Mouse (Mus musculus): Measurements from ENCODE around the gene Zcchc24.
"Not testable (repeated sequence)": the region's sequence is repeated elsewhere in the genome, so short reads cannot be mapped to it uniquely, and the experiment has no call there.

The Zcchc24 gene

GRCm38 (mm10) chr14:25768915-25769625, at the start of gene Zcchc24:
Zcchc24 (minus strand) TSS chr14:25769039.
- DNase-seq (ENCODE audit: inconsistent ontology term): peak; percentile 98

GRCm38 (mm10) chr14:25816416-25816815, 47.6 kb upstream of the Zcchc24 start:
- DNase-seq (ENCODE audit: inconsistent ontology term): peak; percentile 43

DNA sequence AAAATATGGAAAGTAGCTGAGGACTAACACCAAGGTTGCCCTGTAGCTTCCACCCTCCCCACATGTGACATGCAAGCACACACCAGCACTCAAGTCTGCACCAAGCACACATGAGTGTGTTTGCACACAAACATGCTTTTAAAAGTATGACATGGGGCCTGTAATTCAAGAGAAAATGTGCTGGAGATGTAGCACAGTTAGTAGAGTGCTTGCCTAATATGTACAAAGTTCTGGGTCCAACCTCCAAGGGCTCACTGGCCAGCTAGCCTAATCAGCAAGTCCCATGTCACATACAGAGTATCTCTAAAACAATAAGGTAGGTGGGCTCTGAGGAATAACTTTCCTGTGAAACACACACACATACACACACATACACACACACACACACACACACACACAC, 45.3 kb upstream of the Zcchc24 start:
- no peak for DNase-seq (ENCODE audit: inconsistent ontology term)

- not testable (repeated sequence) for DNase-seq (ENCODE audit: inconsistent ontology term)
Measured at GRCm38 (mm10) chr14:25811026-25811425, 42.2 kb upstream of the Zcchc24 start.

GRCm38 (mm10) chr14:25806561-25806960, 37.7 kb upstream of the Zcchc24 start:
- no peak for DNase-seq (ENCODE audit: inconsistent ontology term)

DNA sequence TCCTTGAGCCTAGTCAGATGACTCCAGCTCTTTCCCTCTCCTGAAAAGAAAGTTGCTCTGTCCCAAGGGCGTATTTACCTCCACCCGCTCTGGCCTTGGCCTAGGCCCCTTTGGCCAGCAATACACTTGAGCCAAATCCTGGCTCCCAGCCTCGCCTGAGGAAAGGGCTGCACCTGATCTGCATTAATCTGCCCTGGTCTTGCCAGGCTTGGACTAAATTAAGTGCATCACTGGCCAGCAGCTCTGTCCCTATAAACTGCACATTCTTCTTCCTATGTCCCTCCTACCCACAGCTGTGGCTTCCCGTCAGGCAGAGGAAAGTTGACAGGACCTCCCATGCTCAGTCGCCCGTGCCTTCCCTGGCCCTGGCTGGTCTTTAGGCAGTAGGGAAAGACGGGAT, 37.0 kb upstream of the Zcchc24 start:
- peak; percentile 56 for DNase-seq (ENCODE audit: inconsistent ontology term)

GRCm38 (mm10) chr14:25803246-25803809, 34.5 kb upstream of the Zcchc24 start:
- DNase-seq (ENCODE audit: inconsistent ontology term): no peak

GRCm38 (mm10) chr14:25802511-25802910, 33.7 kb upstream of the Zcchc24 start:
- peak; percentile 40 for DNase-seq (ENCODE audit: inconsistent ontology term)

DNA sequence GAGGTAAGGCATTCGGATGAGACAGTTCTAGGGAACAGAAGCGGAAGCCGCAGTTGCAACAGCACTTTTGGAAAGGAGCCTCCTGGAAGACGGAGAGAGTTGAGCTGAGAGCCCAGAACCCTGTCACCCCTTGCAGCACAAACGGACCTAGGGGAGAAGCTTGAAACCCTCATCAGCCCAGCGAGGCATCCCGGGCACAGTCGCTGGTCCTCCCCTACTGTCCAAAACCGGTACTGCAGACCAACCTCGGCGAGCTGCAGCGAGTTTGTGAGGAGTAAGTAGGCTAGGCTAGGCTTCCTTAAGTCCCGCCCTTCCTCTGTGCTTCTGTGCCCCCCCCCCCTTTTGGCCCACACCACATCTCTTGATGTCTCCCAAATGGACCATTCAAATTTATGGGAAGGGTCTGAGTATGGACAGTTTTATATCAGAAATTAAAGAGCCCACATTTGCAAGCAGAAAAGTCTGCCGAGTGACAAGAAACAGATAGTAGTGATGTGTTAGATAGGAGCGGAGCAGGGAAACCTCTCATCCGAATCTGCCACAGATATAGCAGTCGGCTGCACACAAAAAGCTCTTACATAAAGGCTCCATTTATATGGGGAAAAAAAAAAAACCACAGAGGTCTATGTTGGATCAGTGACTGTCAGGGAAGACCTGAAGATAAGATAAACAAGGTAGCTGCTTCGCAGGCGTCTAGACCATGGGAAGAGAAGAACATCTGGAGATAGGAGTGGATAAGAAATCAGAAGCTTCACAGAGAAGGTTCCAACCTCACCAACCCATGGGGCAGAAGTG, 31.5 kb upstream of the Zcchc24 start:
- peak; percentile 83 for DNase-seq (ENCODE audit: inconsistent ontology term)

DNA sequence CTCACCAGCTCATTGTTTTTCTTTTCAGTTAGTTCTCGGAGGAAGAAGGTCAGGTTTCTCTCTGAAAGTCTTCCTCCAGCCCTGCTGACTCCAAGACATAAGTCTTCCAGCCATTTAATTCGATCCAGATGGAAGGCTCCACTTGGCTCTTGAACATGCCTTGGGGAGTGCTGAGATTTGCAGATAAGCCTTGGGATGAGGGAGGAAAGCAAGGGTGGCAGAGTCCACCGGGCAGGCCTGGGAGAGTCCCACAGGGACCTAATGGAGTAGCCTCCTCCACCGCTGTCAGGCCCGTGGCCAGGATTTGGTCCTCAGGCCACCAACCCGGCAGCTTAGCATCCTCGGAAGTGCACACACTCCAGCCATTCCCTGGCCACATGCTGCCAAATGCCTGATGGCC, 27.8 kb upstream of the Zcchc24 start:
- DNase-seq (ENCODE audit: inconsistent ontology term): no peak

GRCm38 (mm10) chr14:25795561-25796174, 26.8 kb upstream of the Zcchc24 start:
- DNase-seq (ENCODE audit: inconsistent ontology term): peak; percentile 73

DNA sequence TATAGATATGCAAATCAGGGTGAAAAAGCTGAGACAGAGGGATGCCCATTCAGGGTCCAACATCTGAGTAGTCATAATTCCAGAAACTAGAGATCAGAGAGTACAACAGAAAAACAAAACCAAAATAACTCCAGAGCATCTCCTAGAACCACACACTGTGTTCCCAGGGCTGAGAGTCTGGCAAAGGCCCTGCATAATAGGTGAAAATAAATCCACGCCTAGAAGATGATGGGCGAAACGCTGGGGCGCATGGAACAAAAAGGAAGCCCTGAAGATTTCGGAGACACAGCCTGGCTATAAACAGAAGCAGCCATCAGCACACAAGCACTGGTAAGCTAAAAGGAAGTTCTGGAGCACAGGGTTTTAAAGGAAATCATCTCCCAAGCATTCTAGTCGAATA, 26.2 kb upstream of the Zcchc24 start:
- no peak for DNase-seq (ENCODE audit: inconsistent ontology term)

GRCm38 (mm10) chr14:25794331-25794730, 25.5 kb upstream of the Zcchc24 start:
- no peak for DNase-seq (ENCODE audit: inconsistent ontology term)

DNA sequence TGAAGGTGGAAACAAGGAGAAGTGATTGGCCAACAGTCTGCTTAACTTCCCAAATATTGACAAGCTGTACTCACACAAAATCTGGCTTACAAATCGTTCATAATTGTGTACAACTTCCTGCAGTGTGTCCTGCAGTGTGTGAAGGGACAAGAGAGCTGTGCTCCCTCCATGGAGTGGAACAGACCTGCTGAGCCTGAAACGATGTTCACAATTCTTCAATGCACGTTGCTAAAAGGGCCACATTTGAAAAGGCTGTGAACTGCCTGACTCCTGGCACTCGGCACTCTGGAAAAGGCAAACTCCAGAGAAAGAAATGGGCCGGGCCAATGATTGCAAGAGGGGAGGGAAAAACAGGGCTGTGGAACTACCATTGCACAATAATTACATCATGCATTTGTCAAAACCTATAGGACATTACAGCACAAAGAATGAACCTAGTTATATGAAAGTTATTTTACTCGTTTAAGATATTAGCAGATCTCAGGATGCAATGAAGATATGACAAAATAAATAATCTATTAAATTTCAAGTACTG, 22.0 kb upstream of the Zcchc24 start:
- no peak for DNase-seq (ENCODE audit: inconsistent ontology term)

- DNase-seq (ENCODE audit: inconsistent ontology term): no peak
Measured at GRCm38 (mm10) chr14:25789946-25790345, 21.1 kb upstream of the Zcchc24 start.

- no peak for DNase-seq (ENCODE audit: inconsistent ontology term)
Measured at GRCm38 (mm10) chr14:25789207-25789606, 20.4 kb upstream of the Zcchc24 start.

- DNase-seq (ENCODE audit: inconsistent ontology term): no peak
Measured at GRCm38 (mm10) chr14:25788201-25788600, 19.4 kb upstream of the Zcchc24 start.

DNA sequence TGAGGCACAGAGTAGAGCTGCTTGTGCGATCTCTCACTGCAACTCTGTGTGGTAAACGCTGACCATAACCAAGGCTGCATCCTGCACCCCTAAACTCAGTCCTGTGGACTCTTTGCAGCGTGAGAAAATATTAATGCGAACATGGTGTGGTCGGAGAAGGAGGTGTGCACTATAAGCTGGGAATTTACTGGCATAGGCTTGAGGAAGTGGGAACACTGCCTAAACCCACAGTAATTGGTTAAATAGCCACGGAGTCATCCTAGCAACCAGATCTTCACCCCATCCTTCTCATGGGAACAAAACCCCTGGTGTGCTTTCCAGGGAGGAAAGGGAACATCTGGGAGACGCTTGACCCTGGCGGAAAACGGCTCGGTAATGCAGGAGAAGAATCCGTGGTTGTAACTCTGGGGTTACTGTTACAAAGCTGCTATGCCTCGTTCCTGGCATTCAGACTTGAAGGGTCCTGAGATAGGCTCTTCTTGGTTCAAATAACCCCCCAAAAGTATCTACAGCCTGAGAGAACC, 18.6 kb upstream of the Zcchc24 start:
- no peak for DNase-seq (ENCODE audit: inconsistent ontology term)

DNA sequence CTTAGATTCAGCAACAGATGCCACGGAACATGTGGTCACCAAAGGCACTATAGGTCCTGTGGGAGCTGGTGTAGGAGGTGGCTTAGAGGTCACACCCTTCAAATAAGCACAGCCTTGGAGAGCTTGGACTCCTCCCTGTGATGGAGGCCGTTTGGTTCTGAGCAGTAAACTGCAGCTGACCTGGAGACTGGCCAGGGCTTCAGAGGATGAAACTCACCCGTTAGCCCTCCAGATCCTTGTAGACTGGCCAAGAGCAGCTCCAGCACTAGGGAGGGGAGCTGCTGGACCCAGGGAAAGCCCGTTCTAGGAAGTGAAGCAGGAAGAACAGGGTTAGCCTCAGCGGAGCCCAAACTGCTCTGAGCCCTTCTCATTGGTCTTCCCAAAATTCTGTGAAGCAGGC, 18.1 kb upstream of the Zcchc24 start:
- no peak for DNase-seq (ENCODE audit: inconsistent ontology term)

- no peak for DNase-seq (ENCODE audit: inconsistent ontology term)
Measured at GRCm38 (mm10) chr14:25785210-25785609, 16.4 kb upstream of the Zcchc24 start.

DNA sequence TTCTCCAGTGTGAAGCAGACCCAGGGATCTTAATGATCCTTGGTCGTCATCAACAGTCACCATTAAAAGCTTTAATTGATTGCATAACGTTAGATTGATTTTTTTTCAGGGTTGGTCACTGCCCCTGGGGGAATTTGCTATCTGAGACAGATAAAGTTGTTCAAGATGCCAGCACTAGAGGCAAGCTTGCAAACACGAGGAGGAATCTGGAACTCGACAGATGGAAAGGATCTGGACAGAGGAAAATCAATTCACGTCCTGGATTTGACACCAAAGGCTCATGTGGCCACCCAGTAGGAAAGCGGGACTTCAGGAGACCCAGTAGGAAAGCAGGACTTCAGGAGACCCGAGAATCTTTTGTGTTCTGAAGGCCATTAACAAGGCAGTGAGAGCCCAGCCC, 14.4 kb upstream of the Zcchc24 start:
- no peak for DNase-seq (ENCODE audit: inconsistent ontology term)

- peak; percentile 68 for DNase-seq (ENCODE audit: inconsistent ontology term)
Measured at GRCm38 (mm10) chr14:25780601-25781000, 11.8 kb upstream of the Zcchc24 start.
